Mouse (Mus musculus) layer of hippocampus, postnatal 14 days (tissue): ENCODE data around the gene Zfp91. TPM values are rescaled to one million over a fixed set of nuclear protein-coding genes. Genes with fewer than 3 reads are reported as not detected.
"Not testable (repeated sequence)": the region's sequence is repeated elsewhere in the genome, so short reads cannot be mapped to it uniquely, and the experiment has no call there.

Source experiments
- DNase-seq, 2 experiments: peaks; one replicate each; pipeline ENCODE4 v3.0.0; 2021 to 2022; ENCODE audit warnings: low spot score in 2 of 2, mixed read lengths in 1 of 2
- total RNA-seq, 2 experiments: library from RNA; stranded (reverse); gene quantifications; 2 replicates each; pipeline ENCODE4 v1.2.3; 2021

Zfp91 gene
- total RNA-seq, 2 experiments from 2014 or later = 89.1 to 95.0 TPM

GRCm38 (mm10) chr19:12794056-12795044 is 1.6 kb downstream of the Zfp91 start:
- DNase-seq = peak; percentile 92 to 93

- DNase-seq = no peak
These were observed 3.6 kb downstream of the Zfp91 start for GRCm38 (mm10) chr19:12792374-12792773.

- DNase-seq = no peak
These were observed 8.2 kb downstream of the Zfp91 start for GRCm38 (mm10) chr19:12787721-12788120.

GRCm38 (mm10) chr19:12786803-12787395 is 9.0 kb downstream of the Zfp91 start:
- DNase-seq = peak in 1 of 2 experiments; percentile 40

GRCm38 (mm10) chr19:12780437-12780836 is 15.5 kb downstream of the Zfp91 start:
- no peak for DNase-seq

GRCm38 (mm10) chr19:12770888-12771287 is 25.0 kb downstream of the Zfp91 start:
- DNase-seq = no peak

GRCm38 (mm10) chr19:12765308-12765707 is 30.6 kb downstream of the Zfp91 start, which contains the start of gene Cntf:
Cntf (minus strand) TSS chr19:12765632.
- DNase-seq = no peak

GRCm38 (mm10) chr19:12762212-12763130 is 33.5 kb downstream of the Zfp91 start:
- DNase-seq = no peak

- peak; percentile 65 to 89 for DNase-seq
These were observed 36.3 kb downstream of the Zfp91 start for GRCm38 (mm10) chr19:12759656-12760055.

GRCm38 (mm10) chr19:12758936-12759478 is 36.9 kb downstream of the Zfp91 start:
- no peak for DNase-seq

- DNase-seq = no peak
These were observed 39.6 kb downstream of the Zfp91 start for GRCm38 (mm10) chr19:12756286-12756685.

- no peak for DNase-seq
These were observed 64.0 kb downstream of the Zfp91 start for GRCm38 (mm10) chr19:12731950-12732349.

- no peak for DNase-seq
These were observed 64.9 kb downstream of the Zfp91 start for GRCm38 (mm10) chr19:12731036-12731435.

GRCm38 (mm10) chr19:12725851-12726250 is 70.1 kb downstream of the Zfp91 start:
- no peak for DNase-seq

GRCm38 (mm10) chr19:12722308-12722707 is 73.6 kb downstream of the Zfp91 start:
- no peak for DNase-seq

GRCm38 (mm10) chr19:12721596-12721995 is 74.3 kb downstream of the Zfp91 start:
- DNase-seq = not testable (repeated sequence)

- not testable (repeated sequence) for DNase-seq
These were observed 75.0 kb downstream of the Zfp91 start for GRCm38 (mm10) chr19:12720919-12721318.

GRCm38 (mm10) chr19:12720463-12720862 is 75.5 kb downstream of the Zfp91 start:
- DNase-seq = no peak

GRCm38 (mm10) chr19:12719189-12719588 is 76.7 kb downstream of the Zfp91 start:
- no peak for DNase-seq
